19 mouse cellular contexts compared by ENCODE assay signal in genomic region chr11:119696401-119696800, GRCm38 (mm10).
"Had no signal": no experiment of that assay in that cellular context is flagged by ENCODE, and none has a peak within 500 bp of the region (broad histone marks: within the 10 kb centered on the region; RNA-seq: fewer than 3 reads in every experiment).

No protein-coding gene starts in this region.

- DNase-seq: lung, adult 2 months; lung, postnatal 10 days; lung, postnatal 4 days; midbrain, embryonic 14.5 days; retina, postnatal 1 day; right cerebral cortex, adult 18-20 months; right cerebral cortex, postnatal 25 days; right cerebral cortex, postnatal 4 days; spleen, adult 18-20 months; thymus, adult 18-20 months; thymus, postnatal 14 days; thymus, postnatal 36 days had no signal

- H3K9me3 ChIP-seq: lung, embryonic 15.5 days; neural tube, embryonic 13.5 days; neural tube, embryonic 15.5 days had no signal

- H3K4me3 ChIP-seq: lung, embryonic 15.5 days; midbrain, embryonic 10.5 days; midbrain, embryonic 12.5 days; myocyte; neural tube, embryonic 13.5 days; neural tube, embryonic 15.5 days had no signal

- H3K4me2 ChIP-seq: lung, embryonic 15.5 days; midbrain, embryonic 12.5 days; neural tube, embryonic 13.5 days; neural tube, embryonic 15.5 days had no signal

- H3K27me3 ChIP-seq: lung, embryonic 15.5 days; midbrain, embryonic 12.5 days; neural tube, embryonic 13.5 days; neural tube, embryonic 15.5 days had no signal

- ATAC-seq: midbrain, embryonic 16.5 days had no signal

- H3K9ac ChIP-seq: lung, embryonic 15.5 days; midbrain, embryonic 12.5 days; neural tube, embryonic 13.5 days; neural tube, embryonic 15.5 days had no signal

- H3K27ac ChIP-seq: lung, embryonic 15.5 days; midbrain, embryonic 10.5 days; midbrain, embryonic 12.5 days; neural tube, embryonic 13.5 days; neural tube, embryonic 15.5 days had no signal

- H3K36me3 ChIP-seq: lung, embryonic 15.5 days; midbrain, embryonic 12.5 days; neural tube, embryonic 13.5 days; neural tube, embryonic 15.5 days had no signal
